Mouse (Mus musculus): ENCODE results near the gene CK137956. TPM values are rescaled to one million over a fixed set of nuclear protein-coding genes. Genes with fewer than 3 reads are reported as not detected.
A peak's percentile ranks its signal among the peaks of the same experiment; 100 is the strongest.

Gene CK137956
- under 1 TPM; 0.67 to 0.74 TPM for total RNA-seq (2021)
- long read RNA-seq, experiment 1, partial matches to known transcripts, result 1 of 1 reads
- long read RNA-seq, experiment 1, other reads (novel, unspliced or antisense), result 0 of 1 reads
- long read RNA-seq, experiment 2, result 0 reads

DNA sequence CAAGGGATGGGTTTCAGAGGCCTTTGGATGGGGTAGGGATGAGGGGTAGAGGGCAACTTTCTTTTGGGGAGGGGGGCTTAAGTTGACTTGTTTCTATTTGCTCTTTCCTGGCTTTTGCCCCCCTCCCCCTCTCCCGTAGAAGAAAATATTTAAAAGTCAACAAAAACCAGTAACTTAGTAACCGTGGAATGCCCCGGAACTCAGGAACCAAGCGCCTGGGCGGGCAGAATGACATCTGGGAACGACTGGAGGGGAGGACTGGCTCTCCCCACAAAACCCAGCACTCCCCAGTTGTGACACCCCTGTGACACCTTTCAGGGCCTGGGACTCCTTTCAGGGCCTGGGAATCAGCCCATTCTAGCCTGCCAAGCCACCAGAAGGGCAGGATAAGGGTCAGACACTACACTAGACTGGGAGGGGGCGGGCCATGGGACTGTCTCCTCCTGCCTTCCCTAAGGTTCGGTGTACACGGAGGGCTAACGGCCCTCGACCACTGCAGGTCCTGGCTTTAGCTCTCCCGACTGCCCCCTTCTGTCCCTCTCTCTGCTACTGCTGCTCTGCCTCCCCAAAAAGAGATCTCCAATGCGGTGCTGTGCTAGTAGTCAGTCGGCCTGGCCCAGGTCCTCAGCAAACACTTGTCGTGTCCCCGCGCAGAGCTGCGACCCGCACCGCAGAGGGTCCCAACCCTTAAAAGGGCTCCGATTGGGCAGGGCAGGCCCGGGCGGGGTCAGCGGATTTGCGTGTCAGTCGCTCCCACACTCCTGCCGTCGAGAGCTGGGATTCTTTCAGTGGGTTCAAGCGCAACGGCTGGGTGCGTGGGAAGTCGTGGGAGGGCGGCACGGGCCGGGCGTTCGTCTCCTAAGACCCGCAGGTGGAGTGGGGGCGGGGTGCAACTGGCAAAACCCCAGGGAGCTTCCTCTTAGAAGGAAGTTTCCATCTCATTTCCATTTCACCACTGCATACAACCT, at the start of gene CK137956:
Gene CK137956 (minus strand): TSS at position 51 of the 968 bp plus-strand sequence.
- peak; percentile 56 for TF ChIP-seq CTCF (conservative IDR thresholded peaks at IDR 0.05)
- DNase-seq (ENCODE audit: low spot score in 2 of 2), result no peak
- H3K4me3 ChIP-seq, result no peak within 1 kb of the TSS
- H3K27ac ChIP-seq, result no peak within 1 kb of the TSS

DNA sequence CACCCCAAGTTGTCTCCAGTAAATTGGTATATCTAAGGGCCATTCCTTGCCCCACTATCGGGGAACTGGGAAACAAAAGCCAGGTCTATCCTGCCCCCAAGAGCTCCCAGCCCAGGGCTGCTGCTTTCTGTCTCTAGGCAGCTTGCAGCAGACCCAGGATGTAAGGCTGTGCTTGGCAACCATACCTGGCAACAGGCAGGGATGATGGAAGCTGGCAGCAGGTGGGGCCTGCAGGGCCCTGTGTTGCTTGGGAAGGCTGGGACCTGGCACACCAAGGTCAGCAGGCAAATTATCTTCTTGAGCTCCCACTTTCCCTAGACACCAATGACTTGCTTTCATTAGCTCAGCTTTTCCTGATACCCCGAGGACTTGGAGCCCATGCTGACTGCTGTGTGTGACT, 48.7 kb upstream of the CK137956 start:
- Histone ChIP-seq H3K27ac (peak overlapping the region; percentile 73), H3K4me3 (no peak overlapping the region)
- TF ChIP-seq CTCF (conservative IDR thresholded peaks at IDR 0.05), result no peak
- peak; percentile 32 to 41 for DNase-seq (ENCODE audit: low spot score in 2 of 2)

DNA sequence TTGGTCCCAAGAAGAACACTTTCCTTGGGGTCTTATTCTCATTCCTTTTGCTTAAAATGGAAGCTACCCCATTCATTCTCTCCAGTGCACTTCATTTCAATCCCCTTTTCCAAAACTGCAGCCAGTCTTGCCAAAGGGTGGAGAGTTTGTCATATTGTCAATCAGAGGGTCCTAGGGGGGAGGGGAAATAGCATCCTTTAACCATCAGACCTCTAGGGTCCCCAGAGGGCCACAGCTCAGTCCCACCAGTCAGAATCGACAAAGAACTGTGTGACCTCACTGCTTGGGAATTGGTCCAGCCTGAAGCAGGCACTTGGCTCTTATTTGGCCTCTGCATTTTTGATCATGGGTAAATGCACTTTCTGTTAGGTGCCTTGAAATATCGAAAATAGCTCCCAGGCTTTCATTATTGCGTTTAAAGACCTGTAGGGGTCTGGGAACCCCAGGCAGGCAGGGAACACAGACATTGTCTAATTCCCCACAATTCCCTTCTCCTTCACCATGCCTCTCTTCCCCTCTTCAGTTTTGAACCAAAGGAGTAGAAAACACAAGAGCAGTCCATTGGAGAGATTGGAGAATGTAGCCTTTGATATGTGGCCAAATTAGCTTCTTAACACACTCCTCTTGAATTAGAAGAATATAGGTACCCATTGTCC, 34.2 kb upstream of the CK137956 start:
- H3K27ac ChIP-seq, result no peak overlapping the region
- no peak for DNase-seq (ENCODE audit: low spot score in 2 of 2)

DNA sequence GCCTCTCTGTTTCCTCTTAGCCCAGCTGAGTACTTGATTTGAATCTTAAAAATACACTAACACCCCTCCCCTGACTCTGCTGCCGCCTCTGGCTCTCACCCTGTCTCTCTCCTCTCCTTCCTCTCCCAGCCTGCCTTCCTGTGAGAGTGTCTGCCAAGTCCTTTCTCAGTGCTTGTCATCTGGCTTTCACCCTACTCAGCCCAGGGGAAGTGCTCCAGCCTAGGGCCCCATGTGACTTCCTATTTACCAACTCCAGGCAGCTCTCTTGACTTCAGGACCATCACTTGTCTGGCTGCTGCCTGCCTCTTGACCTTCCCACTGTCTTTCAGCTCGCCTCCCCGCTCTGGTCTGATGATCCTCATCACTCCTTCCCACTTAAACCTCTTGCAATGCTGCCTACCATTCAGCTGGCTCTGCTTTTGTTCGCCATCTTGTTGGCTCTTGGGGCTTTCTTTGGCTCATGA, 31.9 kb upstream of the CK137956 start:
- H3K4me3 ChIP-seq, result no peak overlapping the region
- TF ChIP-seq CTCF (conservative IDR thresholded peaks at IDR 0.05), result no peak
- no peak overlapping the region for H3K27ac ChIP-seq
- DNase-seq (ENCODE audit: low spot score in 2 of 2), result peak in 1 of 2 experiments; percentile 47

More for the DNA sequence above, 34.2 kb upstream of the CK137956 start:
- no peak overlapping the region for H3K4me3 ChIP-seq
- TF ChIP-seq CTCF (conservative IDR thresholded peaks at IDR 0.05), result no peak

DNA sequence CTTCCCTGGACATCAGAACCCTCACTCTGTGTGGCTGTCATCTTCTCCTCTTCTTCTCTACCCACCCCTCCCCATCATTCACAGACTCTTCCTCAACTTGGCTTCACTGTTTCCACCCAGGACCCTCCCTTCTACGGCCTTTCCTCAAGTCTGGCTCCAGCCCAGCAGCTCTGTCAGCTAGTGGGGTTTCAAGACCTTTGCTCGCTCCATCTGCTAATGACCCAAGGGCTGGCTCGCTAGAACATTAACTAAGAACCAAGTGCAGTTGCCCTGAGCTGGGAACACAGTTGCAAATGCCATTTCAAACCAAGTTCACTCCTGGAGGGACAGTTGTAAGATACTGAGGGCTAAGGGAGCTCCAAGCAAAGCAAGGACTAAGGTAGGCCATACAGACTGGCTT, 28.5 kb upstream of the CK137956 start:
- Histone ChIP-seq H3K4me3 (no peak overlapping the region), H3K27ac (no peak overlapping the region)
- DNase-seq (ENCODE audit: low spot score in 2 of 2), result no peak
- TF ChIP-seq CTCF (conservative IDR thresholded peaks at IDR 0.05), result no peak

GRCm38 (mm10) chr4:127989347-127989995, 18.7 kb upstream of the CK137956 start:
- Histone ChIP-seq H3K4me3 (peak overlapping the region; percentile 80), H3K27ac (no peak overlapping the region)
- peak; percentile 55 to 68 for DNase-seq (ENCODE audit: low spot score in 2 of 2)
- peak; percentile 88 for TF ChIP-seq CTCF (conservative IDR thresholded peaks at IDR 0.05)

- DNase-seq (ENCODE audit: low spot score in 2 of 2), result no peak
Measured at GRCm38 (mm10) chr4:127988526-127989180, 17.9 kb upstream of the CK137956 start.

GRCm38 (mm10) chr4:127987784-127988455, 17.2 kb upstream of the CK137956 start, which contains the start of gene Csmd2:
TSS of gene Csmd2 (plus strand) at chr4:127987857.
- TF ChIP-seq CTCF (conservative IDR thresholded peaks at IDR 0.05), result peak; percentile 9; the same call in 1 of the 2 replicates
- DNase-seq (ENCODE audit: low spot score in 2 of 2), result peak; percentile 69 to 77
- Histone ChIP-seq H3K4me3 (peak within 1 kb of the TSS; percentile 80), H3K27ac (peak within 1 kb of the TSS; percentile 94)

More at GRCm38 (mm10) chr4:127988526-127989180, 17.9 kb upstream of the CK137956 start:
- no peak for TF ChIP-seq CTCF (conservative IDR thresholded peaks at IDR 0.05)
- peak overlapping the region; percentile 80 for H3K4me3 ChIP-seq
- peak overlapping the region; percentile 94 for H3K27ac ChIP-seq

DNA sequence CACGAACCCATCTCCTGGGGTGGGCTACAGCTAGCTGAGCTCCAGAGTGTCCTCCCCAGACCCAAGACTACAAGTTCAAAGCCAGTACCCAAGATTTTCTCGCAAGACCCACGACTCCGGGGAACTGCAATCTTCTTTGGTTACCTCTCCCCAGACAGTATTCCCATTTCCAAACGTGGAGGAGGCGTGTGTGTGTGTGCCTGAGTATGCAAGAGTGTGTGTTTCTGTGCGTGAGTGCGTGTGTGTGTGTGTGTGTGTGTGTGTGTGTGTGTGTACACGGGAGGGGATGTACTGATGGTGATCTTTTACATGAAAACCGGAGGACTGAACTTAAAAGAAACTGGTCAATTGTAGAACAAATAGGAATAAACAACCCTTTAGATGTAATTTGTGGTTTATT, 16.5 kb upstream of the CK137956 start:
- Histone ChIP-seq H3K4me3 (peak overlapping the region; percentile 80), H3K27ac (peak overlapping the region; percentile 94; the same call in 1 of the 2 replicates)
- no peak for TF ChIP-seq CTCF (conservative IDR thresholded peaks at IDR 0.05)
- DNase-seq (ENCODE audit: low spot score in 2 of 2), result no peak

DNA sequence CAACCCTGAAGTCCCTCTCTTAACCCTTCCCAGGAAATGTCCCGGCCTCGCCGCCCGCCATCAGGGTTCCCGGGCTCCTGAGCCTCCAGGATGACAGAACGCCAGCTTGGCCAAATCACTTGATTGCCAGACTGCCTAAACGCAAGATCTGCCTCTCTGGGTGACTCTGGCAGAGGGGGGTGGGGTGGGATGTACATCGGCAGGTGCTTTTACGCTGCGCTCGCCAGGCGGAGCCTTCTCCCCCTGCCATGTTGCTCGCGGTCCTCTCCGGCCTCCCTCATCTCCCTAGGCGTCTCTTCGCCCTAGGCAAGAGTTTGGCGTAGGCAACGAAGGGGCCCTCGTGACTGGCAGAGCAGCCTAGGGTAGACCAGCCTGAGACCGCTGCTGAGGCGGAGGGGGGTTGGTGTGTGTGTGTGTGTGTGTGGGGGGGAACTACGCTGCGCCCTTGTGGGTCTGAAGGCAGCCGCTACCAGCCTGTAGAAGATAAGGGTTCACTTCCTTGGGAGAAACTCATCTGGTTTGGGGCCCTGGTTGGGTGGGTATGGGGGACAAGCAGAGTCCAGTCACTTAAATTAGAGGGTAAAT, 15.8 kb upstream of the CK137956 start:
- Histone ChIP-seq H3K27ac (peak overlapping the region; percentile 94), H3K4me3 (peak overlapping the region; percentile 80)
- peak; percentile 23 for TF ChIP-seq CTCF (conservative IDR thresholded peaks at IDR 0.05)
- no peak for DNase-seq (ENCODE audit: low spot score in 2 of 2)

DNA sequence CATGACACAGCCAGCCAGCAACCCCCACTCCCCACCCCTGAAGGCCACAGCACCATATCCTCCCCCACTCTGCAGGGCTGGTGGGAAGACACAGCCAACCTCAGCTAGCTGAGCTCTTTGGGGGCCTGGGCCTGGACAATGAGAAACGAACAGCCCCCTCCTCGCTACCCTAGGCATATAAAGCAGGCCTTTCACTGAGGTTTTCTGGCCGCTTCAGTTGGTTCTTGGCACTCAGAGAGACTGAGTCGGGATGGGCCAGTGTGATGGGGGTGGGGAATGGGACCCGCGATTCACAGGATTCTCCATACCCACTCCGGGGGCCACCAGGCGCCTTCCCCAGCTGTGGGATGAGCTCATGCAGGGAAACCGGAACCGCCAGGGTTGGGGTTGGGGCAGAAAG, 15.1 kb upstream of the CK137956 start:
- Histone ChIP-seq H3K4me3 (peak overlapping the region; percentile 80), H3K27ac (peak overlapping the region; percentile 94)
- no peak for TF ChIP-seq CTCF (conservative IDR thresholded peaks at IDR 0.05)
- peak; percentile 50 to 58 for DNase-seq (ENCODE audit: low spot score in 2 of 2)

Measured in layer of hippocampus, adult 2 months (tissue).